Mouse (Mus musculus) liver, postnatal 0 days (tissue): ENCODE results near the gene Slc2a9.

Experiments
- CTCF ChIP-seq: sonication (generic); IDR thresholded peaks from 2 replicates; pipeline ENCODE4 v1.5.1; 2016; ENCODE audit warnings: antibody characterized with exemption, low read depth
- EP300 ChIP-seq: IDR thresholded peaks from 2 replicates; pipeline ENCODE4 v1.6.1; 2016; ENCODE audit warnings: antibody characterized with exemption, low read depth, mild to moderate bottlenecking

- TF ChIP-seq CTCF, result no peak
- no peak for TF ChIP-seq EP300
Observed at GRCm38 (mm10) chr5:38540898-38541297, 38.0 kb upstream of the Slc2a9 start.
